Mouse (Mus musculus): ENCODE data around the gene Mblac1. TPM values are rescaled to one million over a fixed set of nuclear protein-coding genes. Genes with fewer than 3 reads are reported as not detected.

The Mblac1 gene
- 13.5 and 14.6 TPM in 2 replicates for polyA plus RNA-seq (2015; fragmentation: Nextera tagmentation; extraction: Ambion mirVana)

DNA sequence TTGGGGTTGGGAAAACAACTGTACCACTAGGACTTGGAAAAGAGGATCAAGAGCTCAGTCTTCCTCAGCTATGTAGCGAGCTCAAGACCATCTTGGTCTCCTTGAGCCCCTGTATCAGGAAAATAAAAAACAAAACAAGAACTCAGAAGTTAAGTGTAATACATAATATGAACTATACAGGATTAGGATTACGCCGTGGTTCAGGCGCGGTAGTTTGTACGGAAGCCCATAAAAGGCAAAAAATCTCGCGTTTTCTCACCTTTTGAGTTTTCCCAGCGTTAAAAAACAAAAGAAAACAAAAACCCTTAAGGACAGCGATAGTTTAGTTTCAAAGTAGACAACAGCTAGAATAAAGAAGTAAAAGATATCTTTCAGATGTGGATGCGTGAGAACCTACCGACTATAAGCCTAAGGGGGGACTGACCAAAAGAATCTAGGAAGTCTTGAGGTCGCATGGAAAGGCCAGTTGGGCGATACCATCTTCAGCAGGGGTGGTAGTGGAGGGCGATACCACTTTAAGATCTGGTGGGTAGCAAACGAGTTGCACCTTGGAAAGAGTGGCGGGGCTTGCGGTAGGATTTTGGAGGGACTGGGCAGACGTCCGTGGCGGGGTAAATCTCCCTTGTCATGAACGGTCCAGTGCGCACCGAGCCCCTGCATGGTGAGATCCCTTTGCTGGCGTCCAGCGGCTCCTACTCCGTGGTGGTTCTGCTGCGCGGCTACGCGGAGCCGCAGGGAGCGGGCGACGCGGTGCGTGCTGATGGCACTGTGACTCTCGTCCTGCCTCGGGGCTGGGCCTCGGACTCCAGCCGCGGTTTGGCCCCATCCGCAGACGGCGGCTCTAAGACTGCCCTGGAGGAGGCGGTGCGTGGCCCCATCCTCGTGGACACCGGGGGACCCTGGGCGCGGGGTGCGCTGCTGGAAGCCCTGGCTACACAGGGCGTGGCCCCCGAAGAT lies at the start of gene Mblac1:
Mblac1 (plus strand) TSS at position 544 of the 957 bp plus-strand sequence.
- Histone ChIP-seq H3K4me3 (peak within 1 kb of the TSS; percentile 68), H3K4me2 (peak within 1 kb of the TSS; percentile 94), H3K27me3 (no peaks in the 10 kb centered on the region), H3K9me3 (no peaks in the 10 kb centered on the region), H3K36me3 (peaks cover 36% of the 10 kb centered on the region), H3K4me1 (replicated peaks) (peaks cover 20% of the 10 kb centered on the region), H3K9ac (peak within 1 kb of the TSS; percentile 87), H3K27ac (peak within 1 kb of the TSS; percentile 92)
- peak; percentile 85 for ATAC-seq (ENCODE audit: low FRiP score)
- WGBS = 8% methylated on average over 54 of the region's 54 CpGs

DNA sequence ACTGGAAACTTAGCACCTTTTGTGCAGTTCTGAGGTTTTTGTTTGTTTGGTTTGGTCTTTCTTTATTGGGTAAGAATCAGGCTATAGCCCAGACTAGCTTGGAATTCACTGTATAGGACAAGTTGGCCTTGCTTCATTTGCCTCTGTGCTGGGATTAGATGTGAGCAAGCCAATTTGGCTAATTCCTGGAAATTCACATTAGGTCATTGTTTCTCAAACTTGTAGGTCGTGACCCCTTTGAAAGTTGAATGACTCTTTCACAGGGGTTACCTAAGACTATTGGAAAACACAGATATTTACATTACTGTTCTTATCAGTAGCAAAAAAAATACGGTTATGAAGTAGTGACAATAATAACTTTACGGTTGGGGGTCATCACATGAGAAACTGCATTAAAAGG lies 39.7 kb upstream of the Mblac1 start:
- 94% methylated on average over 3 of the region's 3 CpGs for WGBS
- H3K36me3 ChIP-seq = peaks cover 28% of the 10 kb centered on the region
- no peak for ATAC-seq (ENCODE audit: low FRiP score)
- H3K27me3 ChIP-seq = no peaks in the 10 kb centered on the region
- H3K4me1 ChIP-seq (replicated peaks) = peaks cover 12% of the 10 kb centered on the region
- peak overlapping the region; percentile 75 for H3K4me2 ChIP-seq
- peak overlapping the region; percentile 97 for H3K9ac ChIP-seq
- no peaks in the 10 kb centered on the region for H3K9me3 ChIP-seq
- peak overlapping the region; percentile 99; the same call in 1 of the 2 replicates for H3K27ac ChIP-seq
- H3K4me3 ChIP-seq = peak overlapping the region; percentile 80

DNA sequence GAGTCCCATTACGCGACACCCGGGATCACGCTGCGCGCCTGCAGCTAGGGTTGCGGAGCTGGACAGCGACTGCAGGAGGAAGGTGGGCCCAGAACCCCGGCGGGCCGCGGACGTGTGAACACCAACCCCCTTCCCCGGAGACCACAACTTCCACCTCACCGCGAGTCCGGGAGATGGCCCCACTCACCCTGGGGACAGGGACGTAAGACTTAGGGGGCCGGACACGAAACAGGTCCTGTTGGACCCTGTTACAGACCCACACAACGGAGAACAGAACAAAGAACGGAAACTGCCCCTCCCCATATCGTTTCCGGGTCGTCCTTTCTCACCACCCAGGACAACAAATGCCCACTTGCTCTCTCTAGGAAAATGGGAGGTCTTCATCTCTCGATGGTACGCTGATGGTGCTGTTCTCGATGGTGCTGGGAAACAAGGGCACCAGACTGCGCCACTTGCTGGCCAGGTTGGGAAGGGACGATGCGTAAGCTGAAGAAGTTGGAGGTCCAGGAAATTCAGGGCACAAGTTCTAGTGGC lies 38.6 kb upstream of the Mblac1 start, which contains the start of gene Zfp113:
Zfp113 (minus strand) TSS at position 302 of the 534 bp plus-strand sequence.
- no peaks in the 10 kb centered on the region for H3K9me3 ChIP-seq
- no peaks in the 10 kb centered on the region for H3K27me3 ChIP-seq
- peaks cover 23% of the 10 kb centered on the region for H3K36me3 ChIP-seq
- peak within 1 kb of the TSS; percentile 80 for H3K4me3 ChIP-seq
- WGBS = under 1% methylated on average over 31 of the region's 31 CpGs
- peak within 1 kb of the TSS; percentile 75 for H3K4me2 ChIP-seq
- H3K27ac ChIP-seq = peak within 1 kb of the TSS; percentile 99
- H3K4me1 ChIP-seq (replicated peaks) = peaks cover 16% of the 10 kb centered on the region
- H3K9ac ChIP-seq = peak within 1 kb of the TSS; percentile 97
- ATAC-seq (ENCODE audit: low FRiP score) = peak; percentile 96

DNA sequence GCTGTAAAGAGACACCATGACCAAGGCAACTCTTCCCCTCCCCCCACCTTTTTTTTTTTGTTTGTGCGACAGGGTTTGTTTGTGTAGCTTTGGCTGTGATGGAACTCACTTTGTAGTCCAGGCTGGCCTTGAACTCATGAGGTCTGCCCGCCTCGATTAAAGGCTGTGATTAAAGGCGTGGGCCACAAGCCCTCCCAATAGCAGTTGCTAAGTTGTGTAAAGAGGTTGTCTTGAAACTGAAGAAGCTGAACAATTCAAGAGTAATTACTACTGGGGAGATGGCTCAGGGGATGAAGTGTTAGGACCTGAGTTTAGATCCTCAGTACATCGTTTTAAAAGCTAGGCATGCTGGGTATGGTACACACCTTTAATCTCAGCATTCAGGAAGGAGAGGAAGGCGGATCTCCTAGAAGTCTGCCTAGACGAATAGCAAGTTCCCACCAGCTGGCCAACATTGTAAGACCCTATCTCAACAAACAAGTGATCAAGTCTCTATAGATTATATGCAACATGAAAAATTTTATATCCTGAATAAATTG lies 33.8 kb upstream of the Mblac1 start:
- H3K4me2 ChIP-seq = peak overlapping the region; percentile 85
- H3K36me3 ChIP-seq = peaks cover 31% of the 10 kb centered on the region
- H3K9me3 ChIP-seq = no peaks in the 10 kb centered on the region
- no peak; the same call in 1 of the 2 replicates for ATAC-seq (ENCODE audit: low FRiP score)
- no peaks in the 10 kb centered on the region for H3K27me3 ChIP-seq
- H3K9ac ChIP-seq = peak overlapping the region; percentile 65
- H3K4me1 ChIP-seq (replicated peaks) = peaks cover 23% of the 10 kb centered on the region
- WGBS = 68% methylated on average over 7 of the region's 7 CpGs
- H3K27ac ChIP-seq = peak overlapping the region; percentile 85
- peak overlapping the region; percentile 82 for H3K4me3 ChIP-seq

DNA sequence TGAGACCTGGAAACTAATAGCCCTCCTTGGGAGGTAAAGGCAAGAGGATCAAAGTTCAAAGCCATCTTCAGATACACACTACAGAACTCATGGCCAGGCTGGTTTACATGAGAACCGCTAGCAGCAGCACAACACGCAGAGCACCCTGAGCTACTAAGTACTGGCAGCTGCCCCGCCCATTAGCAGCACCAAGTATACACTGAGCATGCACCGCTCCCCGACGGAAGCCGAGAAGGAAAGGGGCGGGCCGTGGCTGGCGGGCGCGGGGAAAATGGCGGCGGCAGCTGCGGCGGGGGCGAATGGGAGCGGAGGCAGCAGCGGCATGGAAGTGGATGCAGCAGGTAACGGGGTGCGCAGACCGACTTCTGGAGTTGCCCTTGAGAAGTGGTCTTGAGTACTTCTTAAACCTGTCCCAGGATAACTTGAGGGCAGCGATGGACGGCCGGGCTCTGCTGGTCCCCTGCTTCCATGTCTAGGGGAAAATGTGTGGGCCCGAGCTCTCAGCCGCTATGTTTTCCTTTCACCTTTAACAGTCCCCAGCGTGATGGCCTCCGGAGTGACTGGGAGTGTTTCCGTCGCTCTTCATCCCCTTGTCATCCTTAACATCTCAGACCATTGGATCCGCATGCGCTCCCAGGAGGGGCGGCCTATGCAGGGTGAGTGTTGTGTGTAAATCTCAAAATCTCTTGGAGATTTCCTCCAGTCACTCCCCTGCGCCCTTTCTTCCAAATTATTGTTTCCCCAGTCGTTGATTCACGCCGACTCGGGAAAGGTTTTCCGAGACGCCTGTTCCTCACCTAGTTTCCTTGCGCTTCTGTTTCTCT lies 33.1 kb upstream of the Mblac1 start, which contains the start of gene Cops6:
Cops6 (plus strand) TSS at position 230 of the 824 bp plus-strand sequence.
- peaks cover 23% of the 10 kb centered on the region for H3K4me1 ChIP-seq (replicated peaks)
- H3K36me3 ChIP-seq = peaks cover 38% of the 10 kb centered on the region
- ATAC-seq (ENCODE audit: low FRiP score) = peak; percentile 95
- H3K9me3 ChIP-seq = no peaks in the 10 kb centered on the region
- H3K9ac ChIP-seq = peak within 1 kb of the TSS; percentile 91
- peak within 1 kb of the TSS; percentile 82 for H3K4me3 ChIP-seq
- peak within 1 kb of the TSS; percentile 85 for H3K4me2 ChIP-seq
- under 1% methylated on average over 42 of the region's 42 CpGs for WGBS
- no peaks in the 10 kb centered on the region for H3K27me3 ChIP-seq
- peak within 1 kb of the TSS; percentile 85 for H3K27ac ChIP-seq

DNA sequence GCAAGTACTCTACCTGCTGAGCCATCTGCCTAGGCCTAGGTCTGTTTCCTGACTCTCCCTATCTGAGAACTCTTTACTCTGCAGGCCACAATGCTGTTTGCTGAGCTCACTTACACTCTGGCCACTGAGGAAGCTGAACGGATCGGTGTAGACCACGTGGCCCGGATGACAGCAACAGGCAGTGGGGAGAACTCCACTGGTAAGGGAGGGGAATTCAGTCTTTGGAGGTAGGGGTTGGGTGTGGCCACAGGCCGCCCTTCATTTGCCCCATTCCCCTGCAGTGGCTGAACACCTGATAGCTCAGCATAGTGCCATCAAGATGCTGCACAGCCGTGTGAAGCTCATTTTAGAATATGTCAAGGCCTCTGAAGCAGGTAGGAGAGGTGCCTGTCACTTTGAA lies 31.1 kb upstream of the Mblac1 start:
- Histone ChIP-seq H3K4me1 (replicated peaks) (peaks cover 31% of the 10 kb centered on the region), H3K9ac (no peak overlapping the region), H3K27ac (no peak overlapping the region), H3K27me3 (no peaks in the 10 kb centered on the region), H3K36me3 (peaks cover 58% of the 10 kb centered on the region), H3K4me2 (no peak overlapping the region), H3K4me3 (no peak overlapping the region), H3K9me3 (no peaks in the 10 kb centered on the region)
- ATAC-seq (ENCODE audit: low FRiP score) = no peak
- 84% methylated on average over 6 of the region's 6 CpGs for WGBS

DNA sequence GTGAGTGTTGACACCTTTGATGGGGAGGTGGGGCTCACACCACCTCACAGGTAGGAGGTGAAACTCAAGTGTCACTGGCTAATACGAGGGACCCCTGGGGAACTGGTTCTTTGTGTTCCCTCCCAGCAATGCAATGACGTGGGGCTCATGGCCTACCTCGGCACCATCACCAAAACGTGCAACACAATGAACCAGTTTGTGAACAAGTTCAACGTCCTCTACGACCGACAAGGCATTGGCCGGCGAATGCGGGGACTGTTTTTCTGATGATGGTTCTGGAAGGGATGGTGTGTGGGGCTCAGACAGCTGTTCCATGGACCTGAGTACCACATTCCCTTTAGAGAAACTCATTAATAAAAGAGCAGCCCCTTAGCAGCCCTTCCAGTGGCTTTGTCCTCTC lies 30.5 kb upstream of the Mblac1 start:
- no peak for ATAC-seq (ENCODE audit: low FRiP score)
- Histone ChIP-seq H3K9me3 (no peaks in the 10 kb centered on the region), H3K9ac (no peak overlapping the region), H3K4me2 (no peak overlapping the region), H3K36me3 (peaks cover 63% of the 10 kb centered on the region), H3K27ac (no peak overlapping the region), H3K4me3 (no peak overlapping the region), H3K4me1 (replicated peaks) (peaks cover 31% of the 10 kb centered on the region), H3K27me3 (no peaks in the 10 kb centered on the region)
- WGBS = 70% methylated on average over 10 of the region's 10 CpGs

DNA sequence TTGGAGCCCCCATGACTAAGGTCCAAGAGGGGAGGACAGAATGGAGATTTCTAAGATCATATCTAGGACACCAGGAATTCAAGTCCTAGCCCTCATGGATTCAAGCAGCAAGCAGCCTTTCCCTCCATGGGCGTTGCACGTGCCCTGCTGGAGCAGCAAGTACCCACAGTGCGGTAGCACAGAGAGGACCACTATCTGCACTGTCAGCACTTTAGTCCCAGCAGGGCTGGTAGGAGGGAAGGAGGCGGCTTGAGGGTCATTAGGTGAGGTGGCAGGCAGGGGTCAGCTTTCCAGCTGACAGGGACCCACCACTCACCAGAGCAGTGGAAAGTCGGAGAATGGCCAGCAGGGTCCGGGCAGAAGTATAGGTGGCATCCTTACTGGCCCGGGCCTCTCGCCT lies 28.5 kb upstream of the Mblac1 start:
- ATAC-seq (ENCODE audit: low FRiP score) = no peak
- Histone ChIP-seq H3K4me3 (no peak overlapping the region), H3K36me3 (peaks cover 71% of the 10 kb centered on the region), H3K4me2 (no peak overlapping the region), H3K9me3 (no peaks in the 10 kb centered on the region), H3K27me3 (no peaks in the 10 kb centered on the region), H3K4me1 (replicated peaks) (peaks cover 41% of the 10 kb centered on the region), H3K9ac (peak overlapping the region; percentile 2; the same call in 1 of the 2 replicates), H3K27ac (no peak overlapping the region)
- 82% methylated on average over 8 of the region's 8 CpGs for WGBS

DNA sequence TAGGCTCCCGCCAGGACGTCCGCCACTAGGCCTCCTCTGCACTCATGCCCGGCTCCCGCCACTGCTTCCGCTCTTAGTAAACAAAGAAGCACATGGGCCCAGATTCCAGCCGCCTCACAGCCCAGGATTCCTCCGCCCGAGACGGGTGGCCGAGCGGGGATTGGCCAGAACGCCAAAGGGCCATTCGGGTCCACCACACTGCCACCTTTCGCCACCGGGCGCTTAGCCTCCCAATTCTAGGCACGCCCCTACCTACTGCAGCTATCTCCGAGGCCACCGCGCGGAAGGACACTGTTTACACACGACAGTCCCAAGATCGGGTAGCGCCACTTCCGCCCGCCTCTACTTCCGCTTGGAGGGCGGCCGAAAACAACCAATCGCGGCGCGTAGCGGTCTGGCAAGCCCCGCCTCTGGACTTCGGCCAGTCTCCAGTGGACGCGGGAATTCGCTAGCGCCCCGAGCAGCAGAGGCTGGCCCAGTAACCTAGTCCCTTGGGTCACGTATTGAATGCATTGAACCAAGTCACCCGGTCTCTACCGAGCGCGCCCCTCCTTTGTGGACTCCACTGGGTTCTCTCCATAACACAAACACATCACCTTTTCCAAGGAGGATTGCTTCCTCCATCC lies 23.1 kb upstream of the Mblac1 start:
- H3K36me3 ChIP-seq = peaks cover 56% of the 10 kb centered on the region
- ATAC-seq (ENCODE audit: low FRiP score) = peak; percentile 91
- H3K9ac ChIP-seq = peak overlapping the region; percentile 76
- H3K27me3 ChIP-seq = no peaks in the 10 kb centered on the region
- peak overlapping the region; percentile 92 for H3K27ac ChIP-seq
- no peaks in the 10 kb centered on the region for H3K9me3 ChIP-seq
- under 1% methylated on average over 47 of the region's 47 CpGs for WGBS
- peak overlapping the region; percentile 73 for H3K4me3 ChIP-seq
- peak overlapping the region; percentile 92 for H3K4me2 ChIP-seq
- peaks cover 51% of the 10 kb centered on the region for H3K4me1 ChIP-seq (replicated peaks)

DNA sequence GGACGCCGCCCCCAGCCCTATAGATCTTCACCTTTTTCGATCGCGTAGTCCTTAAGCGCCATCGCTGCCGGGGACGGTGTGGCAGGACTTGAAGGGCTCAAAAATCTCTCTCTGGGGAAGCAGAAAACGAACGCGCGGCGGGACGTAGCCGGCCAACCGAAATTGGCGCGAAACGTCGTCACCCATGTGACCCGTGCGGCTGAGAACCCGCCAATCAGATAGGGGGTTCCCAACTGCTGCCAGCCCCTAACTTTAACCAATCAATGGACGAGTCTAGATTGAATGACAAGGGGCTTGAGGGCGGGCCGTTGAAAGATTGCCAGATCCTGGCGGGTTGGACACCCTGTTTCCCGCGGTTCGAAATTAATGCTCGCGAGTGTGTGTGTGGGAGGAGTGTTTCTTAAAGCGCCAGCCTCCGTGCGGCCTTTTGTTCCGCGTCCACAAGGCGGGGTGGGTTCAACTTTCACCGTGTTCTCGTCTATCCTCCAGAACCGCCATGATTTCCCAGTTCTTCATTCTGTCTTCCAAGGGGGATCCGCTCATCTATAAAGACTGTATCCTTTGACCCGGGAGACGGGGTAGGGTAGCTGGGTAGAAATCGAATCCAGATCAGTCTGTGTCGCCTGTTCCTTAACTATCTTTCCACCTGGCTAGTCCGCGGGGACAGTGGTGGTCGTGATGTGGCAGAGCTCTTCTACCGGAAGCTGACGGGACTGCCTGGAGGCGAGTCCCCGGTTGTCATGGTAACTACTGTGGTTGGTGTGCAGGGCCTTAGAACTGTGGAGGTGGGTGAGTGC lies 22.2 kb upstream of the Mblac1 start, which contains the start of the genes Ap4m1 and Mcm7:
Ap4m1 (plus strand) TSS at position 308 of the 797 bp plus-strand sequence.
Mcm7 (minus strand) TSS at position 728 of the 797 bp plus-strand sequence.
- under 1% methylated on average over 54 of the region's 54 CpGs for WGBS
- H3K36me3 ChIP-seq = peaks cover 54% of the 10 kb centered on the region

More for the DNA sequence above, 22.2 kb upstream of the Mblac1 start, which contains the start of the genes Ap4m1 and Mcm7:
- H3K9ac ChIP-seq = peak within 1 kb of the TSS; percentile 76
- ATAC-seq (ENCODE audit: low FRiP score) = peak; percentile 95
- H3K4me3 ChIP-seq = peak within 1 kb of the TSS; percentile 73
- no peaks in the 10 kb centered on the region for H3K9me3 ChIP-seq
- peak within 1 kb of the TSS; percentile 92 for H3K4me2 ChIP-seq
- H3K27me3 ChIP-seq = no peaks in the 10 kb centered on the region
- peaks cover 44% of the 10 kb centered on the region for H3K4me1 ChIP-seq (replicated peaks)
- H3K27ac ChIP-seq = peak within 1 kb of the TSS; percentile 92
